Mouse (Mus musculus) lung, postnatal 4 days (tissue): Measurements from ENCODE around the gene Gm13694.
"Not testable (repeated sequence)": the region's sequence is repeated elsewhere in the genome, so short reads cannot be mapped to it uniquely, and the experiment has no call there.

ENCODE experiments used
- DNase-seq, 2 experiments: peaks; one replicate each; pipeline ENCODE4 v3.0.0; 2021

Gene Gm13694

DNA sequence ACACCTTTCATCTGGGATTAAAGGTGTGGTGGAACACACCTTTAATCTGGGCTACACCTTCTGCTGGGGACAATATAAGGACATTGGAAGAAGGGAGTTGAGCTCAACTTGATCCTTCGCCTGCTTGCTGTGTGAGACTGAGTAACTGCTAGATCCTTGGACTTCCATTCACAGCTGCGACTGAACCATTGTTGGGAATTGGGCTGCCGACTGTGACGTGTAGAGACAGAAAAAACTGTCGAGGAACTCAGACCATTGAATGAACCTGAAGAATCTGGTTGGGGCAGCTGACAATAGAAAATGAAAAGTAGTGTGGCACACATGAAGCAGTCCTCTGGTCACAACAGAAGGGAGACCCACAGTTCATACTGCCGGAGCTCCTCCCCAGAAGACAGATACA, at the start of gene Gm13694:
Gm13694 (plus strand) TSS at position 301 of the 400 bp plus-strand sequence.
- not testable (repeated sequence) for DNase-seq

- DNase-seq: no peak
Observed at GRCm38 (mm10) chr2:83929478-83930088, 49.1 kb upstream of the Gm13694 start.

DNA sequence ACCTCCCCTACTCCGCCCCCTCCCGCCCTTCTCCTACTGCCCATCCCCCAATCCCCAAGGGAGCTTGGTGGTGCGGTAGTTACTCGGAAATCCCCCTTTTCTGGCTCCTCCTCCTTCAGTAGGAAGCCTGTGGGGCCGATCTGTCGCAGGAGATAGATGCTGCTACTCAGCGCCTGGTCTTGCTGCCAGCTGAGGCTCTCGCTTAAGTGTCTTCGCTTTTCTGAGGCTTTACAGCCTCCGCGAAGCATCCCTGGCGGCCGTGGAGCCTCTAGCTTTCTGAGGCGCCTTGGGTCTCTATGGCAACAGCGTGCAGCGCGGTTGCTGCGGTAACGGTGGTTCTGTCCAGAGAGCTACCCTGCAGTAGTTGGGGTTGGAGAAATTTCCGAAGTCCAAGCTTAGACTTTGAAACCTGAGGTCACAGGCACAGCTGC, 37.8 kb upstream of the Gm13694 start, which contains the start of gene Zswim2:
Zswim2 (minus strand) TSS at position 298 of the 431 bp plus-strand sequence.
- peak; percentile 34 to 37 for DNase-seq

DNA sequence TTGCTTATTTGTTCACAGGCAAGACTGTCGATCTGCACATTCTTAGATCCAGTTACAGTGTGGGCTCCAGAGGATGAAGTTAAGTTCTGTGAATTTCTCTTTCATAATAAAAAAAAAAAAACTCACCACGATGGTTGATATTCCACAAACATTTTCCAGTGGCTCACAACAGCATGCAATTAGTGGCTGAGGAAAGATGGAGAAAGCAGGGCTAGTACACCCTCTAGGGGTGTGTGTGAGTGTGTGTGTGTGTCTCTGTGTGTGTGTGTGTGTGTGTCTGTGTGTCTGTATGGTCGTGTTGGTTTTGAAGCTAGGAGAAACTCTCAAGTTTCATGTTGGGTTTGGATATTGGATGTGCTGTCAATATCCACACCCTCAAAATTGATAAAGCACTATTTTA, 37.4 kb upstream of the Gm13694 start:
- DNase-seq: no peak

DNA sequence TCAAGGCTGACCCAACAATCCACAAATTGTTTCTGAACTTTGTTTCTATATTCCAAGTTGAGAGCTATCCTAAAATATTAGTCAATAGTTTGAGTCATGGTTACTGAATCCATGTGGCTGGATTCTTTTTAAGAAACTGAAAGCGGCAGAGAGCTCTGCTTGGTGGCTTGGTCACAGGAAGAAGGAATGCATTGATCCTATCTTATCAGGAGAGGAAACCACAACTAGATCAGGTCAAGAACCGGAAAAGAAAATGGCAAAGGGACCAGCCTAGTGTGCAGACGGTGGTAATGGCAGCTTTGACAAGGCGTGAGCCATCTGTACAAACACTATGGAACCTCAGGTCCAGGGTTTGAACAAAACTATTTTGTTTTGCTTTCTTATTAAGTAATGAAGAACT, 36.9 kb upstream of the Gm13694 start:
- no peak for DNase-seq

DNA sequence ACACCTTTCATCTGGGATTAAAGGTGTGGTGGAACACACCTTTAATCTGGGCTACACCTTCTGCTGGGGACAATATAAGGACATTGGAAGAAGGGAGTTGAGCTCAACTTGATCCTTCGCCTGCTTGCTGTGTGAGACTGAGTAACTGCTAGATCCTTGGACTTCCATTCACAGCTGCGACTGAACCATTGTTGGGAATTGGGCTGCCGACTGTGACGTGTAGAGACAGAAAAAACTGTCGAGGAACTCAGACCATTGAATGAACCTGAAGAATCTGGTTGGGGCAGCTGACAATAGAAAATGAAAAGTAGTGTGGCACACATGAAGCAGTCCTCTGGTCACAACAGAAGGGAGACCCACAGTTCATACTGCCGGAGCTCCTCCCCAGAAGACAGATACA, 23.3 kb upstream of the Gm13694 start, which contains the start of gene Gm13698:
Gm13698 (plus strand) TSS at position 301 of the 400 bp plus-strand sequence.
- DNase-seq: not testable (repeated sequence)

DNA sequence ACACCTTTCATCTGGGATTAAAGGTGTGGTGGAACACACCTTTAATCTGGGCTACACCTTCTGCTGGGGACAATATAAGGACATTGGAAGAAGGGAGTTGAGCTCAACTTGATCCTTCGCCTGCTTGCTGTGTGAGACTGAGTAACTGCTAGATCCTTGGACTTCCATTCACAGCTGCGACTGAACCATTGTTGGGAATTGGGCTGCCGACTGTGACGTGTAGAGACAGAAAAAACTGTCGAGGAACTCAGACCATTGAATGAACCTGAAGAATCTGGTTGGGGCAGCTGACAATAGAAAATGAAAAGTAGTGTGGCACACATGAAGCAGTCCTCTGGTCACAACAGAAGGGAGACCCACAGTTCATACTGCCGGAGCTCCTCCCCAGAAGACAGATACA, 17.5 kb upstream of the Gm13694 start, which contains the start of gene Gm13693:
Gm13693 (plus strand) TSS at position 301 of the 400 bp plus-strand sequence.
- not testable (repeated sequence) for DNase-seq

DNA sequence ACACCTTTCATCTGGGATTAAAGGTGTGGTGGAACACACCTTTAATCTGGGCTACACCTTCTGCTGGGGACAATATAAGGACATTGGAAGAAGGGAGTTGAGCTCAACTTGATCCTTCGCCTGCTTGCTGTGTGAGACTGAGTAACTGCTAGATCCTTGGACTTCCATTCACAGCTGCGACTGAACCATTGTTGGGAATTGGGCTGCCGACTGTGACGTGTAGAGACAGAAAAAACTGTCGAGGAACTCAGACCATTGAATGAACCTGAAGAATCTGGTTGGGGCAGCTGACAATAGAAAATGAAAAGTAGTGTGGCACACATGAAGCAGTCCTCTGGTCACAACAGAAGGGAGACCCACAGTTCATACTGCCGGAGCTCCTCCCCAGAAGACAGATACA, 11.7 kb upstream of the Gm13694 start, which contains the start of gene Gm13695:
Gm13695 (plus strand) TSS at position 301 of the 400 bp plus-strand sequence.
- DNase-seq: not testable (repeated sequence)

- not testable (repeated sequence) for DNase-seq
Observed at GRCm38 (mm10) chr2:83972823-83973222, 5.9 kb upstream of the Gm13694 start, which contains the start of gene Gm13696. TSS of gene Gm13696 (plus strand) at chr2:83973123.

GRCm38 (mm10) chr2:83984443-83984842, 5.7 kb downstream of the Gm13694 start, which contains the start of gene Gm13697:
TSS of gene Gm13697 (plus strand) at chr2:83984743.
- DNase-seq: not testable (repeated sequence)

DNA sequence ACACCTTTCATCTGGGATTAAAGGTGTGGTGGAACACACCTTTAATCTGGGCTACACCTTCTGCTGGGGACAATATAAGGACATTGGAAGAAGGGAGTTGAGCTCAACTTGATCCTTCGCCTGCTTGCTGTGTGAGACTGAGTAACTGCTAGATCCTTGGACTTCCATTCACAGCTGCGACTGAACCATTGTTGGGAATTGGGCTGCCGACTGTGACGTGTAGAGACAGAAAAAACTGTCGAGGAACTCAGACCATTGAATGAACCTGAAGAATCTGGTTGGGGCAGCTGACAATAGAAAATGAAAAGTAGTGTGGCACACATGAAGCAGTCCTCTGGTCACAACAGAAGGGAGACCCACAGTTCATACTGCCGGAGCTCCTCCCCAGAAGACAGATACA, 11.5 kb downstream of the Gm13694 start, which contains the start of gene Gm13691:
Gm13691 (plus strand) TSS at position 301 of the 400 bp plus-strand sequence.
- DNase-seq: not testable (repeated sequence)

DNA sequence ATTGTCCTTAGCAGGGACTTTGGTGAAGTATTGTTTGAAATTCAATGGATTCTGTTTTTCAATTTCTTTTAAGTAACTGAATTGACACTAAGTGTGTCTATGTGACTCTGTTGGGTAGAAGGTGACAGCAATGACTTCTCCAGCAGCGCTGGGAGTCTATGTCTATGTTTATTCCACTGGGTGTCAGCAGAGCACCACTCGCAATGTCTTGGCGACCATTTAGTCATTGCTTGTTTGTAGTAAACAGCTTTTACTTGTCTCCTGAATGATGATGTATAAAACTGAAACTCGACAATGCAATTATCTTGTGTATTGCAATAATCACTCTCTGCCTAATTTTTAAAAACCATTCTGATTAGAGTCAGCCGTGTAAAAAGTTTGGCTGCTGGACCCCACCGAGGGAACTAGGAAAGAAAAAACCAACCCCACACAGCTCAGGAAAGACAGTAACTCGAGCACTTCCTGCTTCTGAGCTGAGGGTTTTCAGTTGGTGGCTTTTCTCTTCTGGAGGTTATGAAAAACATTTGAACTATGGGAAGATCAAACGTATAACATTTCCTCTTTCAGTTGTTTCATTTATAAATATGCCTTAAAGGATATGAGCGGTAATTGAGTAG, 15.0 kb downstream of the Gm13694 start:
- peak in 1 of 2 experiments; percentile 32 for DNase-seq

GRCm38 (mm10) chr2:83994526-83994925, 15.8 kb downstream of the Gm13694 start:
- DNase-seq: not testable (repeated sequence)

DNA sequence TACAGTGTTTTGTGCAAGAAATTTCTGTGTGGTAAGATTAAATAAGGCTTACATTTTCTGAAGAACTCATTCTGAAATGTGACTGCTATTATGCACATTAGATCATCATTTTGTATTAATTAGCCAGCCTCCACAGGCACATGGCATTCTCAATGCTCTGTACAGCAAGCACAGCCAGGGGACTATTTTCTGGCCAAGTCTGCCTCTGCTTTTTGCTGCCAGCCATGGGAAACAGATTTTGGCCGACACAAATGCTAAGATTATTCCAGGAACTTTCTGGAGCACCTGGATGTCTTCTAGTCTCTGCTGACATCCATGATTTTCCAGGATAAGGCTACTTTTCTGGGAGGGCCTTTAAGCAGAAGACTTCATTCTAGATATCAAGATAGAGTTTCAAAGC, 30.2 kb downstream of the Gm13694 start:
- no peak for DNase-seq

DNA sequence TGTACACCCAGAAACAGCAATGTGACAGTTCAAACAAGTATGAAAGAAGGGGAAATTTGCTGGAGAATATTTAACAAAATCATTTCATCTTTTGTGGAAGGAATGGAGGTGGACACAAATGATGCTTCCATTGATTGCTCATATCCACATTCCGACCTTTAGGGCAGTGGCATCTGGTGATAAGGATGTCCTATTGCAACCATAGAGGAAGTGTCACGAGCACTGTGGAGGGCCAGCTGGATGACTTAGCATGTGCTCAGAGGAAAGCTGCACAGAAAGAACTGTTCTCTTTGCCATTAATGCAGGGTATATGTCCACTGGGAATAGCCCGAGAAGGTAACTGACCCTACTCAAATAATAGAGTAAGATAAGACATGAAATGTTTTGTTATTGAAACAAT, 31.1 kb downstream of the Gm13694 start:
- no peak for DNase-seq

DNA sequence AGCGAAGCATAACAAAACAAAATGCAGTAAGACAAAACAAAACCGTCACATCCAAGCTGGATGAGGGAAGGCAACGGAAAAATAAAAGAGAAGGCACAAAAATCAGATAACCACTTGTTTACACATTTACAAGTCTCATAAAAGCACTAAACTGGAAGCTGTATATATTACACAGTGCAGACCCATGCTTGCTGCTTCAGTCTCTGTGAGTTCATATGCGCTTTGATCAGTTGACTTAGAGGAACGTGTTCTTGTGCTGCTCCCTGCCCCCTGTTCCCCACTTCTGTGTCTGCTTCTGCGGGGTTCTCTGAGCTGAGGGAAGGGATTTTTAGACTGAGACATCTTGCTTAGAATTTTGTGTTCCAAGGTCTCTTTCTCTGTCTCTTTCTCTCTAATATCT, 35.8 kb downstream of the Gm13694 start:
- DNase-seq: no peak

DNA sequence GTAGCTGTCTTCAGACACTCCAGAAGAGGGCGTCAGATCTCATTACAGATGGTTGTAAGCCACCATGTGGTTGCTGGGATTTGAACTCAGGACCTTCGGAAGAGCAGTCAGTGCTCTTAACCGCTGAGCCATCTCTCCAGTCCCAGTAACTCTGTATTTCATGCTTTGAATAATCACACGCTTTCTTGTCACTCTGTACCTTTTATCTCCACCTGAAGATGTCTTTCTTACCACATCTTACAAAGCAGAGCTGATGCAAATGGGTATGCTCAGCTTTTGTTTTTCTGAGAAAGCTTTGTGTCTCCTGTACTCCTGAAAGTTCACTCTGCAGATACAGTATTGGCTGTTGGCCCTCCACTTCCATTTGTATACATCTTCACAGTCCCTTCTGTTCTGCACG, 37.6 kb downstream of the Gm13694 start:
- DNase-seq: not testable (repeated sequence)

- DNase-seq: no peak
Observed at GRCm38 (mm10) chr2:84018330-84018729, 39.6 kb downstream of the Gm13694 start.

DNA sequence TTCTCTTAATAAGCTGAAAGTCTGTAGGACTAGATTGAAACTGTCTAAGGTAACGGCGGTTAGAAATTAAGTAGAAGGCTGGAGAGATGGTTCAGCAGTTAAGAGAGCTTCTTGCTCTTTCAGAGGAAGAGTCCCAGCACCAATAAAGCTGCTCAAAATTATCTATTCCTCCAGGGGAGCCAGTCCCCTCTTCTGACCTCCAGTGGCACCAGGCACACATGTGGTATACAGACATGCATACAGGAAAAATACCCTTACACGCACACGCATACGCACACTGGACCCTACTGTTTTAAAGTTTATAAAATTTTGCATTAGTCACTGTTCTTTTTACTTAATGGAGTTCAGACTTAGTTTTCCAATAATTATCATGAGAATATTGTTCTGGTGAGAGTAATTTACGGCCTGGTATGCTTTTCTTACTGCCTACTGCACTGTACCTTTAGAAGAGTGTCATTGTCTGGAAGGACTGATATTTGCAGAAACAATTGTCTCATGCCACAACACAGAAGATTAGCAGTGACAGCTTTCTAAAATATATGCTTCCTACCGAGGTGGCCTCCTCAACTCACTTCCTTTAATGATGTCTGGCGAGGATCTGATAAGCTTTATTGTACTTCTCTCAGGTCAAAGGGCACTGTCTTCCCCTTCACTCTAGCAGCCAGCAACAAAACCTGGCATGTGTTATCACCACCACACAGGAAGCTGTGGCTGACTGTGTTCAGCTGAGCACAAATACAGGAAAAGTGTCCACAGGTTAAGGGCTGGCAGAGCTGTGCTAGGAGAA, 41.0 kb downstream of the Gm13694 start:
- peak; percentile 35 to 66 for DNase-seq

DNA sequence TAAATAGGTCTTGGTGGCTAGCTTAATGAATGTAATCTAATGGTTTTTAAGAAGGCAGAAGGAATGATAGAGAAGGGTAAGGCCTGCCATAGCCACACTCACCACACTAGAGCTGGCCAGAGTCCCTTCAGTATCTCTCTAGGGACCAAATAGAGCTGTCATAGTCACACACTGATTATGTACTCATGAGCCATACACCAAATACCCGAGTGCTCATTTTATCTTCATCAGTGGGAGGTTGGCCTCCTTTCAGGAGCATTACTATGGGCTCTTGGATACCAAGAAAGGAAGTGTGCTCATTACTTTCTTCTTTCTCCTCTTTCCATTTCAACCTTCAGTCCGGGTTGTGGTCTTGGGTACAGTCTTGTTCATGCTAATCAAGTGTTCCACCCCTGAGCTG, 43.2 kb downstream of the Gm13694 start:
- no peak for DNase-seq

- DNase-seq: peak; percentile 26 to 44
Observed at GRCm38 (mm10) chr2:84022905-84023304, 44.2 kb downstream of the Gm13694 start.

GRCm38 (mm10) chr2:84023319-84023718, 44.6 kb downstream of the Gm13694 start:
- DNase-seq: no peak

DNA sequence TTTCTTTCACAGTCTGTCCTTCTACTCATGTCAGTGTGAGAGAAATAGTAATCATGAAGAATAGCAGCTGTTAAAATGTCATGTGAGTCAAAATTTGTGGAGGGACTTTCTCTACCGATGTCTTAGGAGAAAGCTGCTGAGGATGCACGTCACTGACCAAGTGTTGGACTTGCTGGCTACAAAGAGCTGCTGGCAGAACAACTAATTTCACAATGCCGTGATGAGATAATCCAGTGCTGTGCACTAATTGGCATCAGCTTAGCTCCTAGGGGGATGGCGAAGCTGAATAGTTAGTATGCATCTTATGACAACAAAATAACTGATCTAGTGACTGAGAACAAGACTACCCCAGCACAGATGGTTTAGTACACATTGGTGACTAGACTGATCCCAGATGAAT, 46.5 kb downstream of the Gm13694 start:
- DNase-seq: peak in 1 of 2 experiments; percentile 26
